Mouse (Mus musculus) cortical plate, adult 2 months (tissue): Measurements from ENCODE around the gene Map6d1. TPM values are rescaled to one million over a fixed set of nuclear protein-coding genes. Genes with fewer than 3 reads are reported as not detected.

Source experiments
- H3K27ac ChIP-seq: fragments of 200-500 bp; 2 replicates; pipeline ENCODE4 v1.5.1; 2012; ENCODE audit warnings: low read length, control low read depth, inconsistent platforms; ENCODE audit not compliant: insufficient read depth
- H3K4me1 ChIP-seq: fragments of 200-500 bp; 2 replicates; pipeline ENCODE4 v1.6.1; 2011; ENCODE audit warnings: low read length; ENCODE audit not compliant: control insufficient read depth, insufficient read depth
- H3K4me3 ChIP-seq: fragments of 200-500 bp; 2 replicates; pipeline ENCODE4 v1.5.1; 2011; ENCODE audit warnings: mild to moderate bottlenecking, low read length, control low read depth; ENCODE audit not compliant: insufficient read depth
- CTCF ChIP-seq: fragments of 200-500 bp; IDR thresholded peaks from 2 replicates; pipeline ENCODE4 v1.5.1; 2011; ENCODE audit warnings: mild to moderate bottlenecking, control low read depth, low read length; ENCODE audit not compliant: insufficient read depth; ENCODE audit errors: extremely low read depth
- POLR2A ChIP-seq: fragments of 200-500 bp; IDR thresholded peaks from 2 replicates; pipeline ENCODE4 v1.6.1; 2011; ENCODE audit warnings: mild to moderate bottlenecking, low read length, control low read depth; ENCODE audit not compliant: insufficient read depth; ENCODE audit errors: extremely low read depth
- polyA plus RNA-seq: library from polyadenylated mRNA; depleted of rRNA; stranded (reverse); fragments of >200 nt; gene quantifications from 2 replicates; pipeline ENCODE4 v1.2.3, GENCODE M21; 2012

The Map6d1 gene
- polyA plus RNA-seq, 1 experiment: 88.3 TPM

GRCm38 (mm10) chr16:20238646-20239045, 2.5 kb downstream of the Map6d1 start:
- TF ChIP-seq POLR2A (no peak), CTCF (no peak)
- no peak overlapping the region; the same call in 1 of the 2 replicates for H3K4me3 ChIP-seq
- H3K27ac ChIP-seq: peak overlapping the region; percentile 77
- H3K4me1 ChIP-seq: peaks cover 8% of the 10 kb centered on the region

- peak overlapping the region; percentile 90 for H3K27ac ChIP-seq
- TF ChIP-seq CTCF: no peak
- peak; percentile 58 for TF ChIP-seq POLR2A
- H3K4me1 ChIP-seq: peaks cover 10% of the 10 kb centered on the region
- no peak overlapping the region for H3K4me3 ChIP-seq
Observed at GRCm38 (mm10) chr16:20237426-20237825, 3.7 kb downstream of the Map6d1 start.

GRCm38 (mm10) chr16:20234406-20234805, 6.8 kb downstream of the Map6d1 start:
- H3K4me3 ChIP-seq: no peak overlapping the region
- H3K27ac ChIP-seq: peak overlapping the region; percentile 57; the same call in 1 of the 2 replicates
- TF ChIP-seq CTCF: no peak
- no peak for TF ChIP-seq POLR2A
- peaks cover 10% of the 10 kb centered on the region for H3K4me1 ChIP-seq

GRCm38 (mm10) chr16:20228167-20228566, 13.0 kb downstream of the Map6d1 start:
- H3K27ac ChIP-seq: no peak overlapping the region
- no peak overlapping the region for H3K4me3 ChIP-seq
- no peaks in the 10 kb centered on the region for H3K4me1 ChIP-seq
- TF ChIP-seq POLR2A (no peak), CTCF (no peak)

DNA sequence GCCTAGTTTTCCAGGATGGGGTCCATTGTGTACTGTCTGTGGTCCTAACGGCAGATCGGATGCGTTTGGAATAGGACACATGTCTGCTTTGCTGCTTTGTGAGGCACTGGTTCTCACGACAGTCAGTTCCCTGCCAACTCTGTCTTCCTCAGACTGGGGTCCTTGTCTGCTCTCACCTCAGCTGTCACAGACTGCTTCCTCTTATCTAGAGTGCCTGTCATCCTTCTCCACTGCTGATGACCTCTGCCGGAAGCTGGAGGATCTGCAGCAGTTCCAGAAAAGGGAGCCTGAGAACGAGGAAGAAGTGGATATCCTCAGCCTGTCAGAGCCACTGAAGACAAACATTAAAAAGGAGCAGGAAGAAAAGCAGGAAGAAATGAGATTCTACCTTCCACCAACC, 13.7 kb downstream of the Map6d1 start:
- Histone ChIP-seq H3K27ac (no peak overlapping the region), H3K4me1 (no peaks in the 10 kb centered on the region), H3K4me3 (no peak overlapping the region)
- TF ChIP-seq POLR2A (no peak), CTCF (peak; percentile 33)

DNA sequence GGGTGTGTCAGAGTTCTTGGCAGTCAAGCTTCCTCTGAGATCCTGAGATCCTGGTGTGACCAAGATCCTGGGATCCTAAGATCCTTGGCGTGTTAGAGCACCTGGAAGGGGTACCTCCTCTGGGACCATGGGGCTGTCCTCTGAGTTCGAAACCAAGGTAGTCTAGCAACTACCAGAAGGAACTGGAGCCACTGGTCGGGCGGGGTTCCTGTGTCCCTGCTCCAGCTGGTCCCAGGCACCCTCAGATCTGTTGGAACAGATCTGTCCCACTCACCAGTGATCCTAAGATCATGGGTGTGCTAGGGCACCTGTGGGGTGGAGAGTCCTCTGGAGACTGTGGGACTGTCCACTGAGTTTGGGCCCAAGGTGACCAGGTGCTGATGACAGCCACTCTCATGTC, 14.5 kb downstream of the Map6d1 start:
- H3K4me1 ChIP-seq: no peaks in the 10 kb centered on the region

GRCm38 (mm10) chr16:20222726-20223125, 18.4 kb downstream of the Map6d1 start:
- no peaks in the 10 kb centered on the region for H3K4me1 ChIP-seq
- TF ChIP-seq POLR2A (no peak), CTCF (no peak)

More for the DNA sequence above, 14.5 kb downstream of the Map6d1 start:
- TF ChIP-seq POLR2A (no peak), CTCF (no peak)
- Histone ChIP-seq H3K4me3 (no peak overlapping the region), H3K27ac (no peak overlapping the region)

DNA sequence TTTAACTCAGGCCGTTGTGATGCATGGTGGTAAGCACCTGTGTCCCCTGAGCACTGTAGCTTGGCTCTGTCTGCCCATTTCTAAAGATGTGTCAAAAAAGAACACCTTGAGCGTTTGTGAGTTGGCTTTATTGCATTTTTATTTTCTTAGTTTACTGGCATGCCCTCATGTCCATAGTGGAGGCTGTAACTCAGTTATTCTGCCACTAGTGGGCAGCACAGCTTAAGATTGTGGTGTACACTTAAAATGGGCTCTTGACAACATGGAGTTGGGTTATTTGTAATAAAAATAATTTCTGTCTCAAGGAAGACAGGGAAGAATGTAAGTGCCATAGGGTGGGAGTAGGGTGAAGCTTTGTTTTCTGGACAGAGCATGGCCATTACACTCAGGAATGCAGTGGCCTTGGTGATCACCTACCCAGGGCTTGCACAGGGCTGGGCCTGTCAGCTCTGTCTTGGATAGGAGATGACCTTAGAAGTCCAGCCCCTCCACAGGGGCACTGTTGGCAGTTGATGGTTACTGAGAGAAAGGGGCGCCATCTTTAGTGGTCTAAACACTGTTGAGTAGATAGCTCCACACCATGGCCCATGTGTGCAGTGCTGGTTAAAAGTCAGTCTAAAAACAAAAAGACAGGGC, 27.4 kb downstream of the Map6d1 start:
- H3K27ac ChIP-seq: no peak overlapping the region
- H3K4me1 ChIP-seq: no peaks in the 10 kb centered on the region
- H3K4me3 ChIP-seq: no peak overlapping the region
- TF ChIP-seq POLR2A: no peak
- TF ChIP-seq CTCF: peak; percentile 59; the same call in 1 of the 2 replicates

More at GRCm38 (mm10) chr16:20222726-20223125, 18.4 kb downstream of the Map6d1 start:
- Histone ChIP-seq H3K27ac (no peak overlapping the region), H3K4me3 (no peak overlapping the region)

- Histone ChIP-seq H3K27ac (no peak overlapping the region; the same call in 1 of the 2 replicates), H3K4me1 (no peaks in the 10 kb centered on the region), H3K4me3 (no peak overlapping the region)
- TF ChIP-seq POLR2A (no peak), CTCF (no peak)
Observed at GRCm38 (mm10) chr16:20199501-20200201, 41.5 kb downstream of the Map6d1 start.

GRCm38 (mm10) chr16:20196962-20197361, 44.2 kb downstream of the Map6d1 start:
- Histone ChIP-seq H3K27ac (no peak overlapping the region), H3K4me3 (no peak overlapping the region), H3K4me1 (no peaks in the 10 kb centered on the region)
- no peak for TF ChIP-seq CTCF
- TF ChIP-seq POLR2A: no peak
